Mouse (Mus musculus) limb, embryonic 12.5 days (tissue): ENCODE data around the gene Garem2. TPM values are rescaled to one million over a fixed set of nuclear protein-coding genes. Genes with fewer than 3 reads are reported as not detected.

Experiments used
- polyA plus RNA-seq: library from polyadenylated mRNA; unstranded; fragments of >200 nt; fragmentation: Nextera tagmentation; extraction: Ambion mirVana; gene quantifications from 2 replicates; pipeline ENCODE4 v1.2.1, GENCODE M21; 2016

Garem2 gene
- polyA plus RNA-seq, 1 experiment from 2014 or later: 0.70 TPM

Other genes starting within 250 kb of the Garem2 start
- gene Il6, start 92.0 kb upstream of the Garem2 start, polyA plus RNA-seq: not detected in 2 replicates
- 346 and 354 TPM in 2 replicates for gene Tyms, start 31.5 kb upstream of the Garem2 start, polyA plus RNA-seq
- gene 3110082J24Rik, start 925 bp downstream of the Garem2 start, polyA plus RNA-seq: not detected in 2 replicates
- gene Hadha, start 50.0 kb downstream of the Garem2 start, polyA plus RNA-seq: 119 and 126 TPM in 2 replicates
- 118 and 124 TPM in 2 replicates for gene Hadhb, start 50.1 kb downstream of the Garem2 start, polyA plus RNA-seq
- not detected in 2 replicates for gene Adgrf3, start 100.6 kb downstream of the Garem2 start, polyA plus RNA-seq
- gene Selenoi, start 127.4 kb downstream of the Garem2 start, polyA plus RNA-seq: 20.0 and 22.0 TPM in 2 replicates
- 0.14 and 0.26 TPM in 2 replicates for gene Drc1, start 176.2 kb downstream of the Garem2 start, polyA plus RNA-seq